14 mouse cellular contexts compared by ENCODE assay signal in the genomic region with DNA sequence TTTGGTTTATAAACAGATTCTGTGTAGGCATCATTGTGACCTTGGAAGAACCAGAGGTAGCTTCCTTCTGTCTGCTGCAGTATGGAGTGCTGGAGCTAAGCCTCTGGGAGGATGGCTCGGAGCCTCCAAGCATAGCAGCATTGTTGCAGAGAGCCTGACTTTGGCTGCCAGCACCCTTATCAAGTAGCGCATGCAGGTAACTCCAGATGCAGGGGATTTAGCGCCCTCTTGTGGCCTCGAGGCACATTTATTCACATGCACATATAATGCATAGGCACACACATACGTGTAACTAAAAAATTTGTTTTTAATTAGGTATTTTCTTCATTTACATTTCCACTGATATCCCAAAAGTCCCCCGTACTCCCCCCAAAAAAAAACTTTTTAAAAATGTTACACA. TPM values are rescaled to one million over a fixed set of nuclear protein-coding genes. Genes with fewer than 3 reads are reported as not detected.
DNase-seq lines count a peak whose midpoint lies in the region; ATAC-seq and TF ChIP-seq lines count a peak whose summit lies in the region.
"Had no signal": no experiment of that assay in that cellular context is flagged by ENCODE, and none has a peak within 500 bp of the region (broad histone marks: within the 10 kb centered on the region; RNA-seq: fewer than 3 reads in every experiment).

No protein-coding gene starts in this region.

- no peaks in the 10 kb centered on the region for H3K27me3 ChIP-seq in intestine, postnatal 0 days (replicated peaks; ENCODE audit: control insufficient read depth, insufficient read depth, low read length)
- no peaks in the 10 kb centered on the region for H3K27me3 ChIP-seq in intestine, embryonic 16.5 days (replicated peaks; ENCODE audit: control insufficient read depth, insufficient read depth, low read length)
- H3K27me3 ChIP-seq in testis, adult 2 months (ENCODE audit: control insufficient read depth, insufficient read depth, low read length), result no peaks in the 10 kb centered on the region
- H3K27me3 ChIP-seq in stomach, postnatal 0 days (ENCODE audit: control insufficient read depth, insufficient read depth, low read length), result no peaks in the 10 kb centered on the region
- H3K27me3 ChIP-seq: heart, embryonic 13.5 days; hindbrain, embryonic 15.5 days had no signal

- H3K9ac ChIP-seq in intestine, postnatal 0 days (ENCODE audit: low read depth, low read length), result no peak overlapping the region
- H3K9ac ChIP-seq in intestine, embryonic 16.5 days (ENCODE audit: low read depth, low read length), result no peak overlapping the region
- no peak overlapping the region for H3K9ac ChIP-seq in stomach, postnatal 0 days (ENCODE audit: low read length)
- H3K9ac ChIP-seq: heart, embryonic 13.5 days; hindbrain, embryonic 15.5 days had no signal

- no peaks in the 10 kb centered on the region for H3K4me1 ChIP-seq in intestine, postnatal 0 days (replicated peaks; ENCODE audit: control insufficient read depth, insufficient read depth, low read length)
- H3K4me1 ChIP-seq in intestine, embryonic 16.5 days (ENCODE audit: control insufficient read depth, insufficient read depth, low read length), result 0 out of 2 replicates have a peak, but pooled peaks cover 2% of the 10 kb centered on the region
- H3K4me1 ChIP-seq in testis, adult 2 months (ENCODE audit: control insufficient read depth, insufficient read depth, low read length), result no peaks in the 10 kb centered on the region
- H3K4me1 ChIP-seq in stomach, postnatal 0 days (replicated peaks; ENCODE audit: control insufficient read depth, insufficient read depth), result no peaks in the 10 kb centered on the region

- 93% methylated on average over 6 of the region's 6 CpGs for WGBS in intestine, postnatal 0 days
- WGBS in intestine, embryonic 16.5 days, result 88% methylated on average over 6 of the region's 6 CpGs
- 89% methylated on average over 6 of the region's 6 CpGs for WGBS in stomach, postnatal 0 days

- H3K9me3 ChIP-seq in intestine, postnatal 0 days (ENCODE audit: control insufficient read depth), result 0 out of 2 replicates have a peak, but pooled peaks cover 3% of the 10 kb centered on the region
- H3K9me3 ChIP-seq in intestine, embryonic 16.5 days (ENCODE audit: control insufficient read depth, low read length), result no peaks in the 10 kb centered on the region
- no peaks in the 10 kb centered on the region for H3K9me3 ChIP-seq in stomach, postnatal 0 days (ENCODE audit: control insufficient read depth, low read length)
- H3K9me3 ChIP-seq: hindbrain, embryonic 15.5 days had no signal

- no peak for ATAC-seq in intestine, postnatal 0 days
- no peak for ATAC-seq in intestine, embryonic 16.5 days
- no peak for ATAC-seq in stomach, postnatal 0 days (ENCODE audit: low FRiP score, low TSS enrichment)

- no peak overlapping the region for H3K4me3 ChIP-seq in intestine, postnatal 0 days (ENCODE audit: low read depth, low read length)
- H3K4me3 ChIP-seq in intestine, embryonic 16.5 days (ENCODE audit: low read length), result no peak overlapping the region
- no peak overlapping the region for H3K4me3 ChIP-seq in testis, adult 2 months (ENCODE audit: control insufficient read depth, low read depth, low read length)
- H3K4me3 ChIP-seq in stomach, postnatal 0 days (ENCODE audit: low read depth, low read length), result no peak overlapping the region
- H3K4me3 ChIP-seq: heart, embryonic 13.5 days; hindbrain, embryonic 15.5 days had no signal

- no peak for TF ChIP-seq EP300 in stomach, postnatal 0 days (optimal IDR thresholded peaks at IDR 0.05)

- TF ChIP-seq POLR2A in testis, adult 2 months (IDR thresholded peaks at IDR 0.05; ENCODE audit: control insufficient read depth, low read depth, low read length), result no peak

- no peak overlapping the region for H3K4me2 ChIP-seq in intestine, postnatal 0 days (replicated peaks; ENCODE audit: low read depth)
- H3K4me2 ChIP-seq in intestine, embryonic 16.5 days (ENCODE audit: low read depth, low read length), result no peak overlapping the region
- no peak overlapping the region for H3K4me2 ChIP-seq in stomach, postnatal 0 days (replicated peaks; ENCODE audit: low read depth)
- H3K4me2 ChIP-seq: heart, embryonic 13.5 days; hindbrain, embryonic 15.5 days had no signal

- H3K27ac ChIP-seq in intestine, postnatal 0 days (ENCODE audit: low read depth, low read length), result no peak overlapping the region
- no peak overlapping the region for H3K27ac ChIP-seq in intestine, embryonic 16.5 days (ENCODE audit: low read length)
- H3K27ac ChIP-seq in testis, adult 2 months (ENCODE audit: control insufficient read depth, insufficient read depth, low read depth, low read length), result no peak overlapping the region
- no peak overlapping the region for H3K27ac ChIP-seq in stomach, postnatal 0 days (replicated peaks)
- H3K27ac ChIP-seq: heart, embryonic 13.5 days; hindbrain, embryonic 15.5 days had no signal

- peak; percentile 54 for TF ChIP-seq CTCF in intestine, postnatal 0 days (IDR thresholded peaks at IDR 0.05; ENCODE audit: low read depth)
- TF ChIP-seq CTCF in testis, adult 2 months (IDR thresholded peaks at IDR 0.05; ENCODE audit: control insufficient read depth, insufficient read depth, insufficient replicate concordance, low read depth, low read length), result peak; percentile 55; the same call in 1 of the 2 replicates
- TF ChIP-seq CTCF in stomach, postnatal 0 days (IDR thresholded peaks at IDR 0.05; ENCODE audit: low read depth), result peak; percentile 54

- DNase-seq in testis, postnatal 14 days (ENCODE audit: low spot score), result no peak
- peak; percentile 79 for DNase-seq in R1 (ENCODE audit: low read depth, low spot score)
- peak; percentile 11 for DNase-seq in stomach, postnatal 0 days (ENCODE audit: low spot score)
- no peak for DNase-seq in ovary, postnatal 36 days (ENCODE audit: low spot score)
- no peak for DNase-seq in right cerebral cortex, postnatal 4 days
- DNase-seq: kidney, postnatal 36 days; lung, postnatal 10 days; midbrain, embryonic 14.5 days; thymus, postnatal 25 days had no signal

- peaks cover 7% of the 10 kb centered on the region; the same call in 1 of the 2 replicates for H3K36me3 ChIP-seq in intestine, postnatal 0 days (ENCODE audit: control insufficient read depth, insufficient read depth)
- H3K36me3 ChIP-seq in intestine, embryonic 16.5 days (ENCODE audit: control insufficient read depth, insufficient read depth, low read length), result no peaks in the 10 kb centered on the region
- H3K36me3 ChIP-seq in testis, adult 2 months (ENCODE audit: control insufficient read depth, insufficient read depth, low read length), result peaks cover 1% of the 10 kb centered on the region; the same call in 1 of the 2 replicates
- 0 out of 2 replicates have a peak, but pooled peaks cover 2% of the 10 kb centered on the region for H3K36me3 ChIP-seq in stomach, postnatal 0 days (ENCODE audit: control insufficient read depth, insufficient read depth, low read length)
- H3K36me3 ChIP-seq: hindbrain, embryonic 15.5 days had no signal

RNA-seq across cellular contexts. Expression of gene Slc10a7, which starts 52.5 kb away (rescaled TPM):
- polyA plus RNA-seq in intestine, postnatal 0 days (2015; fragmentation: Nextera tagmentation; extraction: Ambion mirVana), result 7.4 and 7.5 TPM in 2 replicates
- polyA plus RNA-seq in intestine, embryonic 16.5 days (2015; fragmentation: Nextera tagmentation; extraction: Ambion mirVana), result 15.5 and 16.0 TPM in 2 replicates
- 10.8 and 11.5 TPM in 2 replicates for polyA plus RNA-seq in testis, adult 2 months (2012; rRNA removed)
- polyA plus RNA-seq in stomach, postnatal 0 days (2015; fragmentation: Nextera tagmentation; extraction: Ambion mirVana), result 11.3 and 11.4 TPM in 2 replicates

RNA-seq across cellular contexts. Expression of gene Rbmxl1, which starts 52.9 kb away (rescaled TPM):
- polyA plus RNA-seq in intestine, postnatal 0 days (2015; fragmentation: Nextera tagmentation; extraction: Ambion mirVana), result 57.9 and 59.1 TPM in 2 replicates
- 141 and 168 TPM in 2 replicates for polyA plus RNA-seq in intestine, embryonic 16.5 days (2015; fragmentation: Nextera tagmentation; extraction: Ambion mirVana)
- polyA plus RNA-seq in testis, adult 2 months (2012; rRNA removed), result 17.3 and 18.1 TPM in 2 replicates
- 76.1 and 78.6 TPM in 2 replicates for polyA plus RNA-seq in stomach, postnatal 0 days (2015; fragmentation: Nextera tagmentation; extraction: Ambion mirVana)

Comparison
In these comparisons a context has a peak if more than half of its experiments do, and no peak if none do; other contexts are left out.
1. DNase-seq: peak in R1 (single experiment) and stomach, postnatal 0 days (single experiment); none in testis, postnatal 14 days (single experiment), ovary, postnatal 36 days (single experiment) and right cerebral cortex, postnatal 4 days (single experiment).
2. Peak in every context shown above with its lines, with median percentiles within 50 percentile points of each other: CTCF ChIP-seq.